In the genomic region with DNA sequence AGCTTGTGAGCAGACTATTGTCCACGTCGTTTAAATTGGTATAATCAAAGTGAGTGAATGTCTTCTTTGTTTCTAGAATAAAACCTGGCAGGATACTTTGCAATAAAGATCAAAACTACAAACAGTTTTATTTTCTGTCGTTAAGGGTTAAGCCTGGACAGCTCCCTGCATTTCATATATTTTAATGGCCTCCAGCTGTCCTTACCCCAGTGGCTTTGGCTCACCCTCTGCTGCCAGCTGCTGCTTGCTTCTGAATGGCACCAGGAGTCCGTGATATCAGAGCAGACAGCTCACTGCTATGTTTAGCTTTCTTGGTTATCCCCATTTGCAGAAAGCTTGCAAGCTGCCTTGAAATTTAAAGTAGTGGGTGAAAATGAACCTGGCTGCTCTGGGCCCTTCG, we compare ENCODE assay signal across 8 mouse cellular contexts. TPM values are rescaled to one million over a fixed set of nuclear protein-coding genes. Genes with fewer than 3 reads are reported as not detected.
DNase-seq lines count a peak whose midpoint lies in the region; ATAC-seq and TF ChIP-seq lines count a peak whose summit lies in the region.

No protein-coding gene starts in this region.

- peaks cover 11% of the 10 kb centered on the region for H3K4me1 ChIP-seq in brown adipose tissue, adult 24 weeks (ENCODE audit: control insufficient read depth, insufficient read depth, insufficient read length, low read length)
- H3K4me1 ChIP-seq in heart, embryonic 12.5 days (replicated peaks), result peaks cover 15% of the 10 kb centered on the region
- peaks cover 34% of the 10 kb centered on the region for H3K4me1 ChIP-seq in liver, embryonic 12.5 days
- H3K4me1 ChIP-seq in stomach, embryonic 14.5 days (ENCODE audit: control insufficient read depth, insufficient read depth, low read length), result peaks cover 11% of the 10 kb centered on the region

- H3K4me2 ChIP-seq in heart, embryonic 12.5 days, result peak overlapping the region; percentile 91
- H3K4me2 ChIP-seq in liver, embryonic 12.5 days, result peak overlapping the region; percentile 81
- peak overlapping the region; percentile 78 for H3K4me2 ChIP-seq in stomach, embryonic 14.5 days (replicated peaks; ENCODE audit: low read depth, low read length)

- H3K27ac ChIP-seq in left cerebral cortex, adult 2 months, result peak overlapping the region; percentile 87; the same call in 1 of the 2 replicates
- 0 out of 2 replicates have a peak overlapping the region, but pooled peaks have one; percentile 66 for H3K27ac ChIP-seq in brown adipose tissue, adult 24 weeks (replicated peaks; ENCODE audit: low read depth, low read length)
- H3K27ac ChIP-seq in heart, embryonic 12.5 days (ENCODE audit: poor library complexity, severe bottlenecking), result peak overlapping the region; percentile 72
- H3K27ac ChIP-seq in liver, embryonic 12.5 days, result peak overlapping the region; percentile 65
- H3K27ac ChIP-seq in stomach, embryonic 14.5 days (ENCODE audit: low read length), result no peak overlapping the region

- H3K4me3 ChIP-seq in left cerebral cortex, adult 2 months, result peak overlapping the region; percentile 68
- peak overlapping the region; percentile 84 for H3K4me3 ChIP-seq in brown adipose tissue, adult 24 weeks (ENCODE audit: insufficient read depth, low read depth, low read length)
- peak overlapping the region; percentile 77 for H3K4me3 ChIP-seq in heart, embryonic 12.5 days
- peak overlapping the region; percentile 63 for H3K4me3 ChIP-seq in liver, embryonic 12.5 days
- H3K4me3 ChIP-seq in stomach, embryonic 14.5 days (ENCODE audit: low read depth, low read length), result peak overlapping the region; percentile 68

- DNase-seq in left cerebral cortex, adult 2 months (ENCODE audit: extremely low spot score in 1 of 2, low spot score in 2 of 2), result no peak
- no peak for DNase-seq in left cerebral cortex, adult 11 months (ENCODE audit: low spot score)
- no peak for DNase-seq in layer of hippocampus, adult 11-12 months (ENCODE audit: low spot score)

- no peaks in the 10 kb centered on the region for H3K27me3 ChIP-seq in heart, embryonic 12.5 days (replicated peaks)
- H3K27me3 ChIP-seq in liver, embryonic 12.5 days (replicated peaks), result 0 out of 2 replicates have a peak, but pooled peaks cover under 1% of the 10 kb centered on the region
- no peaks in the 10 kb centered on the region for H3K27me3 ChIP-seq in stomach, embryonic 14.5 days (ENCODE audit: control insufficient read depth, insufficient read depth, low read length)

- H3K9ac ChIP-seq in heart, embryonic 12.5 days, result peak overlapping the region; percentile 87
- peak overlapping the region; percentile 79 for H3K9ac ChIP-seq in liver, embryonic 12.5 days
- peak overlapping the region; percentile 73; the same call in 1 of the 2 replicates for H3K9ac ChIP-seq in stomach, embryonic 14.5 days (replicated peaks; ENCODE audit: low read depth, low read length)

- TF ChIP-seq CTCF in left cerebral cortex, adult 2 months (IDR thresholded peaks at IDR 0.05), result no peak

- intact Hi-C loops in left cerebral cortex, adult 2 months (cut with DNase I), result loop anchor here (5.0 to 10.0 kb wide), 2 partner anchors 370 to 577 kb away; a partner anchor contains a TSS

- no peak for ATAC-seq in heart, embryonic 12.5 days (ENCODE audit: insufficient number of reproducible peaks, low FRiP score)
- no peak for ATAC-seq in liver, embryonic 12.5 days
- no peak for ATAC-seq in stomach, embryonic 14.5 days (ENCODE audit: insufficient number of reproducible peaks, insufficient read depth, low FRiP score, low read depth)
- ATAC-seq in granulocyte monocyte progenitor cell, adult 5-6 weeks (replicated peaks; ENCODE audit: poor library complexity, severe bottlenecking), result no peak

- 32% methylated on average over 5 of the region's 5 CpGs for WGBS in heart, embryonic 12.5 days
- WGBS in liver, embryonic 12.5 days (ENCODE audit: insufficient replicate concordance), result 35% methylated on average over 5 of the region's 5 CpGs
- WGBS in stomach, embryonic 14.5 days, result 26% methylated on average over 5 of the region's 5 CpGs

- peaks cover 17% of the 10 kb centered on the region for H3K36me3 ChIP-seq in heart, embryonic 12.5 days
- H3K36me3 ChIP-seq in liver, embryonic 12.5 days, result peaks cover 19% of the 10 kb centered on the region
- peaks cover 11% of the 10 kb centered on the region for H3K36me3 ChIP-seq in stomach, embryonic 14.5 days (ENCODE audit: control insufficient read depth, insufficient read depth, low read length)

- no peaks in the 10 kb centered on the region for H3K9me3 ChIP-seq in heart, embryonic 12.5 days (replicated peaks)
- H3K9me3 ChIP-seq in liver, embryonic 12.5 days (replicated peaks), result no peaks in the 10 kb centered on the region
- no peaks in the 10 kb centered on the region for H3K9me3 ChIP-seq in stomach, embryonic 14.5 days (ENCODE audit: control insufficient read depth, low read depth, low read length)

RNA-seq across cellular contexts. Expression of a gene that starts 0.9 kb away (rescaled TPM):
- 10 to 100 TPM; 15.2 to 20.8 TPM for total RNA-seq in left cerebral cortex, adult 2 months (2021)
- polyA plus RNA-seq in brown adipose tissue, adult 24 weeks (2012; ENCODE audit: insufficient read depth, insufficient read length, missing spikeins), result 111 and 158 TPM in 2 replicates
- 121 and 124 TPM in 2 replicates for polyA plus RNA-seq in heart, embryonic 12.5 days (2016; fragmentation: Nextera tagmentation; extraction: Ambion mirVana)
- polyA plus RNA-seq in liver, embryonic 12.5 days (2016; fragmentation: Nextera tagmentation; extraction: Ambion mirVana), result 76.4 and 76.8 TPM in 2 replicates
- 143 and 151 TPM in 2 replicates for polyA plus RNA-seq in stomach, embryonic 14.5 days (2014; fragmentation: Nextera tagmentation; extraction: Ambion mirVana)
- total RNA-seq in granulocyte monocyte progenitor cell, adult 5-6 weeks (2014; fragmentation: Nextera tagmentation), result 100 and 115 TPM in 2 replicates
- 120 and 157 TPM in 2 replicates for total RNA-seq in granulocyte monocyte progenitor cell, adult 5-6 weeks (2017)

RNA-seq across cellular contexts. Expression of a gene that starts 9.8 kb away (rescaled TPM):
- total RNA-seq in left cerebral cortex, adult 2 months (2021), result under 1 TPM; 0.21 to 0.61 TPM
- polyA plus RNA-seq in brown adipose tissue, adult 24 weeks (2012; ENCODE audit: insufficient read depth, insufficient read length, missing spikeins), result not detected in 2 replicates
- polyA plus RNA-seq in heart, embryonic 12.5 days (2016; fragmentation: Nextera tagmentation; extraction: Ambion mirVana), result 2.0 and 2.1 TPM in 2 replicates
- 0.13 TPM in 1 of 2 replicates, not detected in the other for polyA plus RNA-seq in liver, embryonic 12.5 days (2016; fragmentation: Nextera tagmentation; extraction: Ambion mirVana)
- 1.8 and 2.2 TPM in 2 replicates for polyA plus RNA-seq in stomach, embryonic 14.5 days (2014; fragmentation: Nextera tagmentation; extraction: Ambion mirVana)
- total RNA-seq in granulocyte monocyte progenitor cell, adult 5-6 weeks (2014; fragmentation: Nextera tagmentation), result not detected in 2 replicates
- total RNA-seq in granulocyte monocyte progenitor cell, adult 5-6 weeks (2017), result not detected in 2 replicates

RNA-seq across cellular contexts. Expression of a gene that starts 19.3 kb away (rescaled TPM):
- total RNA-seq in left cerebral cortex, adult 2 months (2021), result not detected
- polyA plus RNA-seq in brown adipose tissue, adult 24 weeks (2012; ENCODE audit: insufficient read depth, insufficient read length, missing spikeins), result not detected in 2 replicates
- not detected in 2 replicates for polyA plus RNA-seq in heart, embryonic 12.5 days (2016; fragmentation: Nextera tagmentation; extraction: Ambion mirVana)
- not detected in 2 replicates for polyA plus RNA-seq in liver, embryonic 12.5 days (2016; fragmentation: Nextera tagmentation; extraction: Ambion mirVana)
- 0.08 TPM in 1 of 2 replicates, not detected in the other for polyA plus RNA-seq in stomach, embryonic 14.5 days (2014; fragmentation: Nextera tagmentation; extraction: Ambion mirVana)
- not detected in 2 replicates for total RNA-seq in granulocyte monocyte progenitor cell, adult 5-6 weeks (2014; fragmentation: Nextera tagmentation)
- total RNA-seq in granulocyte monocyte progenitor cell, adult 5-6 weeks (2017), result not detected in 2 replicates

RNA-seq across cellular contexts. Expression of a gene that starts 57.3 kb away (rescaled TPM):
- not detected for total RNA-seq in left cerebral cortex, adult 2 months (2021)
- not detected in 2 replicates for polyA plus RNA-seq in brown adipose tissue, adult 24 weeks (2012; ENCODE audit: insufficient read depth, insufficient read length, missing spikeins)
- 78.4 and 87.1 TPM in 2 replicates for polyA plus RNA-seq in heart, embryonic 12.5 days (2016; fragmentation: Nextera tagmentation; extraction: Ambion mirVana)
- 0.41 TPM in 1 of 2 replicates, not detected in the other for polyA plus RNA-seq in liver, embryonic 12.5 days (2016; fragmentation: Nextera tagmentation; extraction: Ambion mirVana)
- polyA plus RNA-seq in stomach, embryonic 14.5 days (2014; fragmentation: Nextera tagmentation; extraction: Ambion mirVana), result 0.07 and 0.77 TPM in 2 replicates
- not detected in 2 replicates for total RNA-seq in granulocyte monocyte progenitor cell, adult 5-6 weeks (2014; fragmentation: Nextera tagmentation)
- not detected in 2 replicates for total RNA-seq in granulocyte monocyte progenitor cell, adult 5-6 weeks (2017)
